Mouse (Mus musculus) G1E (cell line): Measurements from ENCODE around the gene Cul7. TPM values are rescaled to one million over a fixed set of nuclear protein-coding genes. Genes with fewer than 3 reads are reported as not detected.

Source experiments
- ATAC-seq: 2 replicates; pipeline ENCODE4 v1.8.0; 2016; ENCODE audit warnings: mild to moderate bottlenecking; ENCODE audit not compliant: insufficient number of reproducible peaks, poor library complexity, low FRiP score, severe bottlenecking; ENCODE audit errors: extremely low read depth
- DNase-seq: peaks from one replicate; pipeline ENCODE4 v3.0.0; 2012; ENCODE audit warnings: low spot score
- H3K27me3 ChIP-seq: 2 replicates; pipeline ENCODE4 v1.6.1; 2012; ENCODE audit warnings: mild to moderate bottlenecking, low read length, inconsistent platforms; ENCODE audit not compliant: insufficient read depth
- H3K36me3 ChIP-seq: replicated peaks from 2 replicates; pipeline ENCODE3; 2012; ENCODE audit warnings: mild to moderate bottlenecking, inconsistent platforms
- H3K4me1 ChIP-seq: 2 replicates; pipeline ENCODE4 v1.6.1; 2012; ENCODE audit warnings: low read depth, low read length, inconsistent platforms, mixed read lengths; ENCODE audit not compliant: insufficient read depth
- H3K4me3 ChIP-seq: 2 replicates; pipeline ENCODE4 v1.5.1; 2012; ENCODE audit warnings: low read depth, mild to moderate bottlenecking, inconsistent platforms, low read length, moderate library complexity, mixed read lengths
- H3K9me3 ChIP-seq: replicated peaks from 2 replicates; pipeline ENCODE4 v1.6.1; 2012; ENCODE audit warnings: inconsistent platforms
- CTCF ChIP-seq: IDR thresholded peaks from 2 replicates; pipeline ENCODE4 v1.5.1; 2012; ENCODE audit warnings: low read depth, low read length, inconsistent platforms, mixed read lengths
- GATA1 ChIP-seq: IDR thresholded peaks from 2 replicates; pipeline ENCODE4 v1.6.1; 2012; ENCODE audit warnings: borderline replicate concordance, low read length, inconsistent platforms, mixed read lengths
- GATA2 ChIP-seq: IDR thresholded peaks from 2 replicates; pipeline ENCODE4 v1.6.1; 2012; ENCODE audit warnings: low read depth, low read length, inconsistent platforms, borderline replicate concordance
- POLR2AphosphoS5 ChIP-seq: IDR thresholded peaks from 2 replicates; pipeline ENCODE4 v1.6.1; 2012; ENCODE audit warnings: low read depth, low read length, inconsistent platforms; ENCODE audit not compliant: insufficient replicate concordance
- TAL1 ChIP-seq: conservative IDR thresholded peaks from 2 replicates; pipeline ENCODE4 v1.6.1; 2012; ENCODE audit warnings: low read depth, low read length, inconsistent platforms, mixed read lengths
- polyA plus RNA-seq: library from polyadenylated mRNA; stranded (reverse); fragments of >175 nt; gene quantifications from 2 replicates; pipeline ENCODE4 v1.2.3, GENCODE M21; 2012
- total RNA-seq, 2 experiments: library from RNA; stranded (forward) in 1 of 2; stranded (reverse) in 1 of 2; fragments of 200-1000 nt in 1 of 2; fragments of >200 nt in 1 of 2; fragmentation: Nextera tagmentation in 1 of 2; gene quantifications; 2 replicates each; pipeline ENCODE4 v1.2.3; 2014 to 2017

Cul7 gene
- total and polyA plus RNA-seq, 3 experiments, result 27.4 to 136 (median 44.1) TPM

GRCm38 (mm10) chr17:46646322-46646662, 3.8 kb upstream of the Cul7 start:
- DNase-seq (no peak), ATAC-seq (no peak)
- Histone ChIP-seq H3K4me3 (peak overlapping the region; percentile 94), H3K4me1 (peaks cover 57% of the 10 kb centered on the region), H3K9me3 (no peaks in the 10 kb centered on the region), H3K27me3 (no peaks in the 10 kb centered on the region), H3K36me3 (peaks cover 39% of the 10 kb centered on the region)
- TF ChIP-seq POLR2AphosphoS5, result no peak
- TF ChIP-seq GATA1, result no peak
- no peak for TF ChIP-seq TAL1
- TF ChIP-seq GATA2, result no peak
- no peak for TF ChIP-seq CTCF

- peaks cover 67% of the 10 kb centered on the region for H3K4me1 ChIP-seq
- TF ChIP-seq POLR2AphosphoS5 (no peak), GATA1 (no peak), CTCF (no peak)
- DNase-seq, result no peak
- H3K9me3 ChIP-seq, result no peaks in the 10 kb centered on the region
- ATAC-seq, result no peak
- peak overlapping the region; percentile 94; the same call in 1 of the 2 replicates for H3K4me3 ChIP-seq
- no peaks in the 10 kb centered on the region for H3K27me3 ChIP-seq
- H3K36me3 ChIP-seq, result peaks cover 42% of the 10 kb centered on the region
Measured at GRCm38 (mm10) chr17:46647279-46647678, 2.9 kb upstream of the Cul7 start.

- Histone ChIP-seq H3K4me1 (peaks cover 75% of the 10 kb centered on the region), H3K36me3 (peaks cover 53% of the 10 kb centered on the region), H3K9me3 (no peaks in the 10 kb centered on the region), H3K4me3 (no peak overlapping the region), H3K27me3 (no peaks in the 10 kb centered on the region)
- no peak for TF ChIP-seq TAL1
- TF ChIP-seq GATA1, result no peak
- TF ChIP-seq CTCF, result no peak
- ATAC-seq (no peak), DNase-seq (no peak)
Measured at GRCm38 (mm10) chr17:46648436-46648835, 1.7 kb upstream of the Cul7 start.

- no peak for DNase-seq
- peaks cover 73% of the 10 kb centered on the region for H3K4me1 ChIP-seq
- H3K36me3 ChIP-seq, result peaks cover 67% of the 10 kb centered on the region
- ATAC-seq, result no peak
- no peaks in the 10 kb centered on the region for H3K27me3 ChIP-seq
- TF ChIP-seq GATA1 (no peak), CTCF (no peak), POLR2AphosphoS5 (no peak), TAL1 (no peak), GATA2 (no peak)
- H3K4me3 ChIP-seq, result peak overlapping the region; percentile 84
- no peaks in the 10 kb centered on the region for H3K9me3 ChIP-seq
Measured at GRCm38 (mm10) chr17:46649811-46650210, 326 bp upstream of the Cul7 start.

- Histone ChIP-seq H3K4me1 (peaks cover 65% of the 10 kb centered on the region), H3K27me3 (no peaks in the 10 kb centered on the region), H3K4me3 (peak overlapping the region; percentile 84), H3K36me3 (peaks cover 80% of the 10 kb centered on the region), H3K9me3 (no peaks in the 10 kb centered on the region)
- TF ChIP-seq CTCF (no peak), GATA1 (no peak), GATA2 (no peak), POLR2AphosphoS5 (no peak), TAL1 (no peak)
- ATAC-seq (no peak), DNase-seq (no peak)
Measured at GRCm38 (mm10) chr17:46651292-46651691, 1.2 kb downstream of the Cul7 start.

GRCm38 (mm10) chr17:46651755-46652547, 1.8 kb downstream of the Cul7 start:
- TF ChIP-seq GATA2 (no peak), TAL1 (no peak), POLR2AphosphoS5 (no peak), GATA1 (no peak), CTCF (no peak)
- no peak for ATAC-seq
- no peaks in the 10 kb centered on the region for H3K9me3 ChIP-seq
- H3K4me1 ChIP-seq, result peaks cover 64% of the 10 kb centered on the region
- peak overlapping the region; percentile 84 for H3K4me3 ChIP-seq
- H3K36me3 ChIP-seq, result peaks cover 87% of the 10 kb centered on the region
- no peaks in the 10 kb centered on the region for H3K27me3 ChIP-seq
- no peak for DNase-seq
